Mouse (Mus musculus): Measurements from ENCODE around the gene Tom1l2. TPM values are rescaled to one million over a fixed set of nuclear protein-coding genes. Genes with fewer than 3 reads are reported as not detected.

Gene Tom1l2
- polyA plus RNA-seq, 1 experiment from 2014 or later = 8.1 TPM

Other genes starting within 250 kb of the Tom1l2 start
- 10.5 to 12.9 TPM (median 11.0 TPM) in 3 replicates for gene Rai1, start 247.9 kb downstream of the Tom1l2 start, polyA plus RNA-seq (2018)
- 15.2 to 30.9 TPM (median 30.6 TPM) in 3 replicates for gene Srebf1, start 130.3 kb downstream of the Tom1l2 start, polyA plus RNA-seq (2018)
- gene Drc3, start 424 bp upstream of the Tom1l2 start, polyA plus RNA-seq (2018) = 0.12 TPM in 1 of 3 replicates, not detected in the others
- gene Gid4, start 64.2 kb upstream of the Tom1l2 start, polyA plus RNA-seq (2018) = 8.3 to 13.8 TPM (median 11.1 TPM) in 3 replicates
- 14.8 to 26.6 TPM (median 21.7 TPM) in 3 replicates for gene Atpaf2, start 65.6 kb upstream of the Tom1l2 start, polyA plus RNA-seq (2018)
- gene Drg2, start 101.7 kb upstream of the Tom1l2 start, polyA plus RNA-seq (2018) = 26.2 to 51.6 TPM (median 29.1 TPM) in 3 replicates
- not detected in 3 replicates for gene Myo15, start 116.4 kb upstream of the Tom1l2 start, polyA plus RNA-seq (2018)
- 27.1 to 35.4 TPM (median 28.4 TPM) in 3 replicates for gene Alkbh5, start 183.5 kb upstream of the Tom1l2 start, polyA plus RNA-seq (2018)

All from macrophage (primary cell).